Mouse (Mus musculus): ENCODE measurements around the gene Bcl2l14.
A peak's percentile ranks its signal among the peaks of the same experiment; 100 is the strongest.

The Bcl2l14 gene

GRCm38 (mm10) chr6:134396018-134396417, at the start of gene Bcl2l14:
Bcl2l14 (plus strand) TSS chr6:134396318.
- no peak for DNase-seq (ENCODE audit: low spot score)

GRCm38 (mm10) chr6:134348526-134349067, 47.5 kb upstream of the Bcl2l14 start:
- DNase-seq (ENCODE audit: low spot score) = no peak

- no peak for DNase-seq (ENCODE audit: low spot score)
Measured at GRCm38 (mm10) chr6:134352881-134353280, 43.2 kb upstream of the Bcl2l14 start.

- DNase-seq (ENCODE audit: low spot score) = no peak
Measured at GRCm38 (mm10) chr6:134353751-134354150, 42.4 kb upstream of the Bcl2l14 start.

GRCm38 (mm10) chr6:134357570-134357969, 38.5 kb upstream of the Bcl2l14 start:
- DNase-seq (ENCODE audit: low spot score) = no peak

- DNase-seq (ENCODE audit: low spot score) = no peak
Measured at GRCm38 (mm10) chr6:134360079-134360478, 36.0 kb upstream of the Bcl2l14 start.

- DNase-seq (ENCODE audit: low spot score) = no peak
Measured at GRCm38 (mm10) chr6:134364644-134365043, 31.5 kb upstream of the Bcl2l14 start.

- no peak for DNase-seq (ENCODE audit: low spot score)
Measured at GRCm38 (mm10) chr6:134365952-134366351, 30.2 kb upstream of the Bcl2l14 start.

GRCm38 (mm10) chr6:134366366-134367351, 29.5 kb upstream of the Bcl2l14 start:
- no peak for DNase-seq (ENCODE audit: low spot score)

- DNase-seq (ENCODE audit: low spot score) = no peak
Measured at GRCm38 (mm10) chr6:134367366-134368281, 28.5 kb upstream of the Bcl2l14 start.

- no peak for DNase-seq (ENCODE audit: low spot score)
Measured at GRCm38 (mm10) chr6:134372946-134373345, 23.2 kb upstream of the Bcl2l14 start.

GRCm38 (mm10) chr6:134377201-134377600, 18.9 kb upstream of the Bcl2l14 start:
- DNase-seq (ENCODE audit: low spot score) = no peak

- no peak for DNase-seq (ENCODE audit: low spot score)
Measured at GRCm38 (mm10) chr6:134377856-134378255, 18.3 kb upstream of the Bcl2l14 start.

- DNase-seq (ENCODE audit: low spot score) = no peak
Measured at GRCm38 (mm10) chr6:134381462-134381861, 14.7 kb upstream of the Bcl2l14 start.

GRCm38 (mm10) chr6:134385931-134386330, 10.2 kb upstream of the Bcl2l14 start:
- DNase-seq (ENCODE audit: low spot score) = no peak

- no peak for DNase-seq (ENCODE audit: low spot score)
Measured at GRCm38 (mm10) chr6:134387396-134387795, 8.7 kb upstream of the Bcl2l14 start.

GRCm38 (mm10) chr6:134388424-134389110, 7.6 kb upstream of the Bcl2l14 start:
- no peak for DNase-seq (ENCODE audit: low spot score)

- peak; percentile 49 for DNase-seq (ENCODE audit: low spot score)
Measured at GRCm38 (mm10) chr6:134389248-134389891, 6.7 kb upstream of the Bcl2l14 start.

- no peak for DNase-seq (ENCODE audit: low spot score)
Measured at GRCm38 (mm10) chr6:134389917-134390316, 6.2 kb upstream of the Bcl2l14 start.

- DNase-seq (ENCODE audit: low spot score) = no peak
Measured at GRCm38 (mm10) chr6:134390837-134391236, 5.3 kb upstream of the Bcl2l14 start.
